Mouse (Mus musculus) forebrain, embryonic 11.5 days (tissue): ENCODE measurements around the gene Spesp1. TPM values are rescaled to one million over a fixed set of nuclear protein-coding genes. Genes with fewer than 3 reads are reported as not detected.

Source experiments
- ATAC-seq: fragments of 200-750 bp; cut with Nextera tagmentation; replicated peaks from 2 replicates; pipeline ENCODE4 v1.8.0; 2017; ENCODE audit warnings: moderate TSS enrichment; ENCODE audit not compliant: low FRiP score
- DNase-seq: peaks from one replicate; pipeline ENCODE4 v3.0.0-alpha.2; 2017; ENCODE audit warnings: low spot score
- H3K27ac ChIP-seq: fragments of 300-500 bp; sonication (generic); 2 replicates; pipeline ENCODE4 v1.5.1; 2014; ENCODE audit warnings: low read depth, low read length
- H3K27me3 ChIP-seq: fragments of 300-500 bp; sonication (generic); 2 replicates; pipeline ENCODE4 v1.6.1; 2014; ENCODE audit warnings: mild to moderate bottlenecking, low read length, mixed read lengths; ENCODE audit not compliant: control insufficient read depth, insufficient read depth
- H3K36me3 ChIP-seq: fragments of 300-500 bp; sonication (generic); 2 replicates; pipeline ENCODE4 v1.6.1; 2014; ENCODE audit warnings: mild to moderate bottlenecking, low read length, moderate library complexity, mixed read lengths; ENCODE audit not compliant: control insufficient read depth, insufficient read depth
- H3K4me1 ChIP-seq: fragments of 300-500 bp; sonication (generic); replicated peaks from 2 replicates; pipeline ENCODE4 v1.6.1; 2014; ENCODE audit warnings: low read length, mixed read lengths; ENCODE audit not compliant: control insufficient read depth, insufficient read depth
- H3K4me2 ChIP-seq: fragments of 300-500 bp; sonication (generic); 2 replicates; pipeline ENCODE4 v1.6.1; 2014; ENCODE audit warnings: low read depth, mild to moderate bottlenecking, low read length, moderate library complexity, mixed read lengths; ENCODE audit not compliant: severe bottlenecking
- H3K4me3 ChIP-seq: fragments of 300-500 bp; sonication (generic); 2 replicates; pipeline ENCODE4 v1.5.1; 2014; ENCODE audit warnings: low read depth, low read length
- H3K9ac ChIP-seq: fragments of 300-500 bp; sonication (generic); 2 replicates; pipeline ENCODE4 v1.6.1; 2014; ENCODE audit warnings: low read length
- H3K9me3 ChIP-seq: fragments of 300-500 bp; sonication (generic); 2 replicates; pipeline ENCODE4 v1.6.1; 2016; ENCODE audit warnings: low read length, mixed read lengths; ENCODE audit not compliant: control insufficient read depth
- WGBS: fragments of 180-500 bp; shearing (Covaris S2); extraction: QIAGEN DNeasy Blood & Tissue Kit; methylation state at CpG from one replicate; pipeline ENCODE4 v1.1.7; 2014; 5-methylcytosine and 5-hydroxymethylcytosine counted together
- polyA plus RNA-seq: library from polyadenylated mRNA; unstranded; fragments of >200 nt; fragmentation: Nextera tagmentation; extraction: Ambion mirVana; gene quantifications from 2 replicates; pipeline ENCODE4 v1.2.1, GENCODE M21; 2014

Gene Spesp1
- polyA plus RNA-seq, 1 experiment from 2014 or later, result not detected

GRCm38 (mm10) chr9:62240036-62240435, 42.0 kb downstream of the Spesp1 start:
- ATAC-seq, result no peak
- no peaks in the 10 kb centered on the region for H3K4me1 ChIP-seq
- H3K27ac ChIP-seq, result no peak overlapping the region
- no peaks in the 10 kb centered on the region for H3K27me3 ChIP-seq
- WGBS, result 83% methylated on average over 10 of the region's 10 CpGs
- H3K9ac ChIP-seq, result no peak overlapping the region
- no peaks in the 10 kb centered on the region for H3K9me3 ChIP-seq
- DNase-seq, result no peak
- no peaks in the 10 kb centered on the region for H3K36me3 ChIP-seq
- no peak overlapping the region for H3K4me2 ChIP-seq
- H3K4me3 ChIP-seq, result no peak overlapping the region

GRCm38 (mm10) chr9:62237381-62237980, 44.5 kb downstream of the Spesp1 start:
- Histone ChIP-seq H3K27ac (no peak overlapping the region), H3K4me1 (no peaks in the 10 kb centered on the region), H3K4me2 (no peak overlapping the region), H3K36me3 (no peaks in the 10 kb centered on the region), H3K9me3 (no peaks in the 10 kb centered on the region), H3K9ac (no peak overlapping the region), H3K27me3 (no peaks in the 10 kb centered on the region), H3K4me3 (no peak overlapping the region)
- WGBS, result 61% methylated on average over 9 of the region's 9 CpGs
- no peak for ATAC-seq
- no peak for DNase-seq

- Histone ChIP-seq H3K4me2 (no peak overlapping the region), H3K4me1 (no peaks in the 10 kb centered on the region), H3K4me3 (no peak overlapping the region), H3K9ac (no peak overlapping the region), H3K36me3 (no peaks in the 10 kb centered on the region), H3K9me3 (no peaks in the 10 kb centered on the region), H3K27me3 (no peaks in the 10 kb centered on the region), H3K27ac (no peak overlapping the region)
- no peak for DNase-seq
- 87% methylated on average over 2 of the region's 2 CpGs for WGBS
- no peak for ATAC-seq
Measured at GRCm38 (mm10) chr9:62235501-62235900, 46.5 kb downstream of the Spesp1 start.

GRCm38 (mm10) chr9:62232649-62233048, 49.4 kb downstream of the Spesp1 start:
- H3K9ac ChIP-seq, result no peak overlapping the region
- no peak overlapping the region for H3K4me3 ChIP-seq
- 44% methylated on average over 1 of the region's 1 CpGs for WGBS
- H3K27ac ChIP-seq, result no peak overlapping the region
- no peaks in the 10 kb centered on the region for H3K4me1 ChIP-seq
- no peak for ATAC-seq
- H3K4me2 ChIP-seq, result no peak overlapping the region
- no peaks in the 10 kb centered on the region for H3K27me3 ChIP-seq
- H3K36me3 ChIP-seq, result no peaks in the 10 kb centered on the region
- no peak for DNase-seq
- no peaks in the 10 kb centered on the region for H3K9me3 ChIP-seq

- 81% methylated on average over 3 of the region's 3 CpGs for WGBS
- H3K27ac ChIP-seq, result no peak overlapping the region
- no peaks in the 10 kb centered on the region for H3K27me3 ChIP-seq
- no peaks in the 10 kb centered on the region for H3K4me1 ChIP-seq
- no peaks in the 10 kb centered on the region for H3K9me3 ChIP-seq
- ATAC-seq (no peak), DNase-seq (no peak)
- no peak overlapping the region for H3K4me2 ChIP-seq
- H3K9ac ChIP-seq, result no peak overlapping the region
- no peaks in the 10 kb centered on the region for H3K36me3 ChIP-seq
- H3K4me3 ChIP-seq, result no peak overlapping the region
Measured at GRCm38 (mm10) chr9:62231046-62231445, 51.0 kb downstream of the Spesp1 start.

- Histone ChIP-seq H3K4me3 (no peak overlapping the region), H3K27ac (no peak overlapping the region), H3K27me3 (no peaks in the 10 kb centered on the region), H3K9me3 (no peaks in the 10 kb centered on the region), H3K4me2 (no peak overlapping the region), H3K36me3 (no peaks in the 10 kb centered on the region), H3K9ac (no peak overlapping the region), H3K4me1 (no peaks in the 10 kb centered on the region)
- DNase-seq, result no peak
- 86% methylated on average over 2 of the region's 2 CpGs for WGBS
- no peak for ATAC-seq
Measured at GRCm38 (mm10) chr9:62229985-62230384, 52.0 kb downstream of the Spesp1 start.

- no peak for ATAC-seq
- no peak for DNase-seq
- no peak overlapping the region for H3K27ac ChIP-seq
Measured at GRCm38 (mm10) chr9:62222481-62222880, 59.5 kb downstream of the Spesp1 start.

GRCm38 (mm10) chr9:62222029-62222428, 60.0 kb downstream of the Spesp1 start:
- no peaks in the 10 kb centered on the region for H3K9me3 ChIP-seq
- no peaks in the 10 kb centered on the region for H3K4me1 ChIP-seq
- no peak overlapping the region for H3K9ac ChIP-seq
- no peak overlapping the region for H3K27ac ChIP-seq
- DNase-seq (no peak), ATAC-seq (no peak)
- H3K36me3 ChIP-seq, result no peaks in the 10 kb centered on the region
- no peak overlapping the region for H3K4me3 ChIP-seq
- H3K4me2 ChIP-seq, result no peak overlapping the region
- H3K27me3 ChIP-seq, result no peaks in the 10 kb centered on the region
- 91% methylated on average over 2 of the region's 2 CpGs for WGBS

More at GRCm38 (mm10) chr9:62222481-62222880, 59.5 kb downstream of the Spesp1 start:
- Histone ChIP-seq H3K36me3 (no peaks in the 10 kb centered on the region), H3K9ac (no peak overlapping the region), H3K4me3 (no peak overlapping the region), H3K4me1 (no peaks in the 10 kb centered on the region), H3K27me3 (no peaks in the 10 kb centered on the region), H3K9me3 (no peaks in the 10 kb centered on the region), H3K4me2 (no peak overlapping the region)
- WGBS, result 12% methylated on average over 10 of the region's 10 CpGs
